Mouse (Mus musculus) neural tube, embryonic 15.5 days (tissue): ENCODE measurements around the gene Shtn1. TPM values are rescaled to one million over a fixed set of nuclear protein-coding genes. Genes with fewer than 3 reads are reported as not detected.
A peak's percentile ranks its signal among the peaks of the same experiment; 100 is the strongest.

Experiments used
- ATAC-seq: fragments of 200-750 bp; cut with Nextera tagmentation; 2 replicates; pipeline ENCODE4 v1.8.0; 2017; ENCODE audit warnings: mild to moderate bottlenecking, moderate TSS enrichment, moderate library complexity; ENCODE audit not compliant: low FRiP score
- H3K27ac ChIP-seq: fragments of 300-500 bp; sonication (generic); replicated peaks from 2 replicates; pipeline ENCODE4 v1.5.1; 2015; ENCODE audit warnings: mild to moderate bottlenecking, inconsistent platforms
- H3K27me3 ChIP-seq: fragments of 300-500 bp; sonication (generic); replicated peaks from 2 replicates; pipeline ENCODE4 v1.6.1; 2015; ENCODE audit warnings: inconsistent platforms
- H3K36me3 ChIP-seq: fragments of 300-500 bp; sonication (generic); 2 replicates; pipeline ENCODE4 v1.6.1; 2015; ENCODE audit warnings: inconsistent platforms
- H3K4me1 ChIP-seq: fragments of 300-500 bp; sonication (generic); 2 replicates; pipeline ENCODE4 v1.6.1; 2015; ENCODE audit warnings: inconsistent platforms
- H3K4me2 ChIP-seq: fragments of 300-500 bp; sonication (generic); 2 replicates; pipeline ENCODE4 v1.6.1; 2015; ENCODE audit warnings: inconsistent platforms, mild to moderate bottlenecking, moderate library complexity
- H3K4me3 ChIP-seq: fragments of 300-500 bp; sonication (generic); replicated peaks from 2 replicates; pipeline ENCODE4 v1.5.1; 2015; ENCODE audit warnings: mild to moderate bottlenecking, inconsistent platforms
- H3K9ac ChIP-seq: fragments of 300-500 bp; sonication (generic); replicated peaks from 2 replicates; pipeline ENCODE4 v1.6.1; 2015; ENCODE audit warnings: mild to moderate bottlenecking, inconsistent platforms
- H3K9me3 ChIP-seq: fragments of 300-500 bp; sonication (generic); replicated peaks from 2 replicates; pipeline ENCODE4 v1.6.1; 2016; ENCODE audit warnings: inconsistent platforms
- WGBS: fragments of 180-500 bp; shearing (Covaris S2); methylation state at CpG from one replicate; pipeline ENCODE4 v1.1.7; 2015; ENCODE audit warnings: mixed read lengths; 5-methylcytosine and 5-hydroxymethylcytosine counted together
- polyA plus RNA-seq: library from polyadenylated mRNA; unstranded; fragments of >200 nt; fragmentation: Nextera tagmentation; extraction: Ambion mirVana; gene quantifications from 2 replicates; pipeline ENCODE4 v1.2.1, GENCODE M21; 2015

Gene Shtn1
- 44.1 and 50.8 TPM in 2 replicates for polyA plus RNA-seq

DNA sequence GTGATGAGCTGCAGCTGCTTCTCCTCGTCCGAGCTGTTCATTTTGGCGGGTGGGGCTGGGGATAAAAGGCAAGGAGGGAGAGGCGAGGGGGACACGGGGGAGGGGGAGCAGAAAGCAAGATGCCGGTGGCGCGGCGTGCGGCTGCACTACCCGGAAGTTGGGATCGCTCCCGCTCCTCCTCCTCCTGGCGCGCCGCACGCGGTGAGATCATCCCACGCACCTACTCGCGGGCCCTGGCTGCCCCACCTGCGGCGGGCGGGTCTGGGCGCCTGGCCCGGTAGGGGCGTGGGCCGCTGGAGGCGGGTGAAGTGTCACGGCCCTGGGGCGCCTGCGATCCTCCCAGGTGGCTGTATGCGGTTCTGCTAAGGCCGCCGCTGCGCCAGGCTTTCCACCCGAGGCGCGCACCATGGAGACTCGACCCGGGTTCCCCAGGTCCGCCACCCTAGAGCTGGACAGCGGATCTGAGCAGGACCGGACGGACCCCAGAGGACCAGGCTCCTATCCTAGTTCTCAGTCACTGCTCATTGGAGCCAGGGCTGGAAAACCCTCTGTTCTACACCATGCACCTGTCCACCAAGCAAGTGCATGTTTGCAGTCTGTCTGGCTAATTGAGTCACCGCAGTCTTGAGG lies at the start of gene Shtn1:
Gene Shtn1 (minus strand): TSS at position 629 of the 630 bp plus-strand sequence.
- peak; percentile 90 for ATAC-seq
- Histone ChIP-seq H3K9ac (peak within 1 kb of the TSS; percentile 77), H3K4me2 (peak within 1 kb of the TSS; percentile 91), H3K27me3 (peaks cover 20% of the 10 kb centered on the region; the same call in 1 of the 2 replicates), H3K9me3 (no peaks in the 10 kb centered on the region), H3K27ac (peak within 1 kb of the TSS; percentile 75), H3K4me1 (peaks cover 25% of the 10 kb centered on the region), H3K4me3 (peak within 1 kb of the TSS; percentile 82), H3K36me3 (no peaks in the 10 kb centered on the region)
- under 1% methylated on average over 45 of the region's 46 CpGs for WGBS

DNA sequence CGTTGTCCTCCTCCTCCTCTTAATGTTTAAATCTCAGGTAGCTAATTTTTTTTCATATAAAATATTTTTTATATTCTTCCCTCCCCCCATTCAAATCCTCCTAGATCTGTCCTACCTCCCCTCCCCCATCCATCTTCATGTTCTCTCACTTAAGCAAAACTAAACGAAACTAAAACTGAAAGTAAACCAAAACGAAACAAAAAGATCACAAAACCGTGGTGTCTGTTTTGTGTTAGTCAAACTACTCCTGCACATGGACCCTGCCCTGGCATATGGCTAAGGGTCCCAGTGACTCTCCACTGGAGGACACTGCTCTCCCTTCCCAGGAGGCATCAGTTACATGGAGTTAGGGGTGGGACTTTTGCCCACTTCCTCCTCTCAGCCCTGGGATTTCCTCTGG lies 38.3 kb upstream of the Shtn1 start:
- Histone ChIP-seq H3K4me1 (no peaks in the 10 kb centered on the region), H3K36me3 (no peaks in the 10 kb centered on the region), H3K9ac (no peak overlapping the region), H3K27ac (no peak overlapping the region), H3K9me3 (no peaks in the 10 kb centered on the region), H3K27me3 (no peaks in the 10 kb centered on the region), H3K4me2 (no peak overlapping the region), H3K4me3 (no peak overlapping the region)
- no peak for ATAC-seq
- 82% methylated on average over 4 of the region's 4 CpGs for WGBS

- H3K27ac ChIP-seq = no peak overlapping the region
- no peak overlapping the region for H3K4me2 ChIP-seq
- H3K27me3 ChIP-seq = no peaks in the 10 kb centered on the region
- no peak overlapping the region for H3K9ac ChIP-seq
- no peaks in the 10 kb centered on the region for H3K36me3 ChIP-seq
- no peaks in the 10 kb centered on the region for H3K4me1 ChIP-seq
- no peak for ATAC-seq
- no peak overlapping the region for H3K4me3 ChIP-seq
- 47% methylated on average over 1 of the region's 1 CpGs for WGBS
- H3K9me3 ChIP-seq = no peaks in the 10 kb centered on the region
These were observed 34.0 kb upstream of the Shtn1 start for GRCm38 (mm10) chr19:59109937-59110336.

DNA sequence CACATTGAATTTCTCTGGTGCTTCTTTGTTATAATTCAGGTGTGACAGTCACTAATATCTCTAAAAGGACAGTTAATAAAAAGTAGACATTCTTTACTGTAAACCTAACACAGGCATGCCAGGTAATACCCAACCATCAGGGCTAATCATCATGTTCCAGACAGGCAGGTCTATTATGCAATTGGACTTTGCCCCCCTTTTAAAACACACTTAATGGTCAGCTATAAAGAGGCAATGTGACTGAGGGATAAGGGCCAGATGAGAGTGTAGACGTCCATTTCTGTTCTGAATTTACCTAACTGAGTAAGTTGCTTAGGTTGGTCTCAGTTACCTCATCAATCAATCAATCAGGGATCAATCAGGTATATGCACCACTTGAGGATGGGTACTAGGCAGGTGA lies 22.4 kb upstream of the Shtn1 start:
- Histone ChIP-seq H3K4me2 (no peak overlapping the region), H3K9ac (no peak overlapping the region), H3K27ac (no peak overlapping the region), H3K27me3 (no peaks in the 10 kb centered on the region), H3K9me3 (no peaks in the 10 kb centered on the region), H3K4me3 (no peak overlapping the region), H3K36me3 (no peaks in the 10 kb centered on the region), H3K4me1 (no peaks in the 10 kb centered on the region)
- 37% methylated on average over 1 of the region's 1 CpGs for WGBS
- ATAC-seq = no peak

DNA sequence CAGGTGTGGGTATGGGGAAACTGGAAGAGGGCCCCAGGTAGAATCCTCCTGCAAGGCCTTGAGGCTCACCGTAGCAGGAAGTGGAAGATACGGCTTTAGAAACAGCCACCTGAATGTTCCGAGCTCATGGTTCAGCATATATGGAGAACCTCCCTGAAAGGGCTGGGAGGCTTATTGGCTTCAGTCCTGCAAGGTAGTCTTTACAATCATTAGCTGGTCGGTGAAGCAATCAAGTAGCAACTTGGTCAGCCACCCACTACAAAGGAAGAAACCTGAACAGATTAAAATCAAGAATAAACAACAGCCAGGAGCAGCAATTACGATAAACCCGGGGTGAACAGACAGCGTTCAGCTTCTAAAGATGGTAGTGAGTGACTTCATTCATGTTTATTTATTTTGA lies 16.4 kb upstream of the Shtn1 start:
- Histone ChIP-seq H3K4me1 (no peaks in the 10 kb centered on the region), H3K9ac (no peak overlapping the region), H3K27ac (no peak overlapping the region), H3K36me3 (no peaks in the 10 kb centered on the region), H3K4me2 (no peak overlapping the region), H3K27me3 (no peaks in the 10 kb centered on the region), H3K9me3 (no peaks in the 10 kb centered on the region), H3K4me3 (no peak overlapping the region)
- no peak for ATAC-seq
- 96% methylated on average over 7 of the region's 7 CpGs for WGBS

- no peaks in the 10 kb centered on the region for H3K9me3 ChIP-seq
- no peak overlapping the region for H3K4me2 ChIP-seq
- no peak overlapping the region for H3K4me3 ChIP-seq
- H3K27me3 ChIP-seq = no peaks in the 10 kb centered on the region
- WGBS = 86% methylated on average over 1 of the region's 1 CpGs
- H3K9ac ChIP-seq = no peak overlapping the region
- H3K27ac ChIP-seq = no peak overlapping the region
- no peaks in the 10 kb centered on the region for H3K4me1 ChIP-seq
- no peak for ATAC-seq
- no peaks in the 10 kb centered on the region for H3K36me3 ChIP-seq
These were observed 14.4 kb upstream of the Shtn1 start for GRCm38 (mm10) chr19:59090337-59090736.

DNA sequence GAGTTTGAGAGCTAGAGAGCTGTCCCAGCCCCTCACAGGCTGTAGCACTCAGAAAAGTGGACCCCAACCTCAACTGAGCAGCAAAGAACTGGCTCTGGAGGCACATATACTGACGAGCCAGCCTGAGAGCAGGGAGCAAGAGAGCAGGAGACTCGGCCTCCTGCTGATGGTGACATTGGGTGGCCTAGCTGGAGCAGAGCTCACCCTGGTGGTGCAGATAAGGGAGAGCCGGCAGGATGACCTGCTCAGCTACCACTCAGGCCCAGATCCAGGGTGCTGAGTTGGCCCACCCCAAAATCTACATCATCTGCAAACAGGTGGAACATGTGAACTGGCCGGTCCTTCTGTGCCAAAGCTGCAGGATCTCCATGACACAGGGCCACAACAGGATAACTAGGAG lies 8.4 kb upstream of the Shtn1 start:
- Histone ChIP-seq H3K36me3 (no peaks in the 10 kb centered on the region), H3K27ac (no peak overlapping the region), H3K27me3 (no peaks in the 10 kb centered on the region), H3K4me2 (no peak overlapping the region), H3K4me1 (no peaks in the 10 kb centered on the region), H3K4me3 (no peak overlapping the region), H3K9me3 (no peaks in the 10 kb centered on the region), H3K9ac (no peak overlapping the region)
- ATAC-seq = no peak
- 71% methylated on average over 4 of the region's 4 CpGs for WGBS

GRCm38 (mm10) chr19:59076131-59076530 lies 231 bp upstream of the Shtn1 start:
- Histone ChIP-seq H3K27ac (no peak overlapping the region), H3K36me3 (no peaks in the 10 kb centered on the region), H3K4me1 (peaks cover 25% of the 10 kb centered on the region), H3K4me2 (peak overlapping the region; percentile 91), H3K9me3 (no peaks in the 10 kb centered on the region), H3K9ac (no peak overlapping the region; the same call in 1 of the 2 replicates), H3K4me3 (peak overlapping the region; percentile 82), H3K27me3 (peaks cover 20% of the 10 kb centered on the region; the same call in 1 of the 2 replicates)
- ATAC-seq = peak; percentile 22; the same call in 1 of the 2 replicates
- 9% methylated on average over 5 of the region's 5 CpGs for WGBS

DNA sequence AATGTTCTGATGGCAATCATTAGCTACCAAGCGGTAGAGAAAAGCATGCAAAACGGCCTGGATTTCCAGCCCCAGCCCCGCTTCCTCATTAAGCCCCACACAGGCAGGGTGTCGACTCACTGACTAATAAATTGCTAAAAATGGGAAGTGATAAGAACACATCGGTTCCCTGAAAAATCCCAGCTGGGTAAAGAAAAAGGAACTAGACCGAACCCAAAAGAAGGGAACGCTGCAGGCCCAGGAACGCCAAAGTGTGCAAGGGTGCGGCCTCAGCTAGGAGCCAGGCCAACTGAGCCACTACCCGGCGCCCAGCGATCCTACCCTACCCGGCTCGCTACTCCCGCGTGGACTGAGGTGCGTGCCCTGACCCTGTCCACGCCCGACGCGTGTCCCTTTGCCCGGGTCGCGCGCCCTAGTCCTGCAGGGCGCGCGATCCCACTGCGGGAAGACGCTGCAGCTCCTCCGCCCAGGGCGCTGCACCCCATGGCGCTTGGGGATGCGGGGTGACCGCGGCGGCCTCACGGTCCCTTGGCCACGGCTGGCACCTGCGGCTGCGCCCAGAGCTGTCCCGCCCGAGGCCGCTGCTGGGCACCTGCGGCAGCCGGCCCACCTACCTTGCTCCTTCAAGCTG lies 944 bp downstream of the Shtn1 start:
- peak overlapping the region; percentile 75 for H3K27ac ChIP-seq
- 2% methylated on average over 46 of the region's 46 CpGs for WGBS
- H3K9me3 ChIP-seq = no peaks in the 10 kb centered on the region
- peaks cover 25% of the 10 kb centered on the region for H3K4me1 ChIP-seq
- H3K4me2 ChIP-seq = peak overlapping the region; percentile 91
- peaks cover 20% of the 10 kb centered on the region; the same call in 1 of the 2 replicates for H3K27me3 ChIP-seq
- peak; percentile 80 for ATAC-seq
- peak overlapping the region; percentile 77 for H3K9ac ChIP-seq
- no peaks in the 10 kb centered on the region for H3K36me3 ChIP-seq
- peak overlapping the region; percentile 82 for H3K4me3 ChIP-seq

DNA sequence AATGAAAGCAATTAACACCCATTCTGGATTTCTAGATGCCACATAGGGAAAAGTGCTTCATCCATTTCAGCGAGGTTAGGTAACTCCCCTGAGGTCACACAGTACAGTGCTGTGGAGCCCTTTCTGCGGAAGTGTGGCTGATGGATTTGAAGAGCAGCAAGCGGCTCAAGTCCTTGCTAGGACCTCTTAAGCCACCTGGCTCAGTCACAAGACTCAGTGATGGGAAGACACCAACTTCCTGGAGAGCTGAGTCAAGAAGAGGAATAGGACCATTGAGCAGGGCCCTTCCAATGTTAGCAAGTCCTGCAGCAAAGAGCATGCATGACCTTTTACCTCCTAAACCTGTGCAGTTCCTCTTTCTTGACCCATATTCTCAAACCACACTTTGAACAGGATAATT lies 1.5 kb downstream of the Shtn1 start:
- Histone ChIP-seq H3K27me3 (peaks cover 20% of the 10 kb centered on the region; the same call in 1 of the 2 replicates), H3K9ac (peak overlapping the region; percentile 77), H3K9me3 (no peaks in the 10 kb centered on the region), H3K4me2 (peak overlapping the region; percentile 91), H3K27ac (no peak overlapping the region), H3K4me3 (peak overlapping the region; percentile 82), H3K36me3 (no peaks in the 10 kb centered on the region), H3K4me1 (peaks cover 25% of the 10 kb centered on the region)
- ATAC-seq = no peak
- 62% methylated on average over 3 of the region's 3 CpGs for WGBS

DNA sequence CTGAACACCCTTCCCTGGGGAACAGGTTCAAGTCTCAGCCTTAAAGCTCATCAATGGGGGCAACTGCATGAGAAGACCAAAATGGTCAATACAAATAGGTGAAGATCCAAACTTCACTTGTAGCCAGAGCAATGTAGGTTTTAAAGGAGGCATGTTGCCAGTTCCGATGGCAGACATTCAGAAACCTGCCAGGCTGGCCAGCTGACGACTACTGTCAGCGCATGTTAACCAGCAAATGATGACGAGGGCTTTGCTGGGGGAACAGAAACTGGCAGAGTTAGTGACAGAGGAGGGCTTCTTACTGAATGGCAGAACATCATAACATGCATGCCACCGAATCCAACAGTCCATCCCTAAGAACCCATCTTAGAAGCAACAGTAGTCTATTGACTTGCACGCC lies 2.9 kb downstream of the Shtn1 start:
- no peak for ATAC-seq
- Histone ChIP-seq H3K9ac (no peak overlapping the region), H3K9me3 (no peaks in the 10 kb centered on the region), H3K4me2 (peak overlapping the region; percentile 5; the same call in 1 of the 2 replicates), H3K4me1 (peaks cover 25% of the 10 kb centered on the region), H3K4me3 (no peak overlapping the region), H3K36me3 (no peaks in the 10 kb centered on the region), H3K27me3 (peaks cover 20% of the 10 kb centered on the region; the same call in 1 of the 2 replicates), H3K27ac (no peak overlapping the region)
- 72% methylated on average over 6 of the region's 6 CpGs for WGBS

DNA sequence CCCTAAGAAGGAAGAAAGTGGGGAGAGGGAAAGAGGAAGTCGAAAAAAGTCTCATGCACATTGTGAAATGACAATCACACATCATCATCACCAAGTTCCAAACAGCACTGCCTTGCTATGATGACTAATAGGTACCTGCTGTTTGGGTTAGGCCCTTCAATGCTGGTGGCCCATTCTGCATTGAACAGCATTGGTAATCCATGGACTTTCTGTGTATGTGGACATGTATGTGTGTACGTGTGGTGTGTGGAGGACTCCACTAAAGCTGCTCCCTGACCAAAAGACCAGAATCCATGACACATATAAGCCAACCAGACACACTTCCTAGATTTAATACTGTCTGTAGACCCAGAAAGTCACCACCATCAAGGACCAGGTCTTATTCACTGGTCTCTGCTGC lies 3.9 kb downstream of the Shtn1 start:
- Histone ChIP-seq H3K27ac (no peak overlapping the region), H3K4me1 (peaks cover 25% of the 10 kb centered on the region), H3K4me3 (no peak overlapping the region), H3K9me3 (no peaks in the 10 kb centered on the region), H3K9ac (no peak overlapping the region), H3K27me3 (peaks cover 11% of the 10 kb centered on the region; the same call in 1 of the 2 replicates), H3K36me3 (no peaks in the 10 kb centered on the region), H3K4me2 (no peak overlapping the region)
- WGBS = 95% methylated on average over 2 of the region's 2 CpGs
- no peak for ATAC-seq
